Mouse (Mus musculus) brain, adult 2 months (tissue): Measurements from ENCODE around the gene Cytip.

Experiments used
- DNase-seq: peaks from one replicate; pipeline ENCODE4 v3.0.0; 2011; ENCODE audit warnings: low read depth, low spot score

Gene Cytip

GRCm38 (mm10) chr2:58163457-58164181, 31.7 kb downstream of the Cytip start:
- no peak for DNase-seq

GRCm38 (mm10) chr2:58161813-58162212, 33.5 kb downstream of the Cytip start:
- no peak for DNase-seq

GRCm38 (mm10) chr2:58160541-58161307, 34.6 kb downstream of the Cytip start:
- DNase-seq: no peak

- no peak for DNase-seq
These were observed 35.5 kb downstream of the Cytip start for GRCm38 (mm10) chr2:58159880-58160279.

- no peak for DNase-seq
These were observed 36.2 kb downstream of the Cytip start for GRCm38 (mm10) chr2:58159121-58159520.

- DNase-seq: no peak
These were observed 36.8 kb downstream of the Cytip start for GRCm38 (mm10) chr2:58158539-58158938.

- no peak for DNase-seq
These were observed 37.2 kb downstream of the Cytip start for GRCm38 (mm10) chr2:58158107-58158506.

- no peak for DNase-seq
These were observed 37.9 kb downstream of the Cytip start for GRCm38 (mm10) chr2:58157466-58157865.

- peak; percentile 42 for DNase-seq
These were observed 38.6 kb downstream of the Cytip start for GRCm38 (mm10) chr2:58156495-58157392.

GRCm38 (mm10) chr2:58156108-58156415, 39.3 kb downstream of the Cytip start:
- DNase-seq: no peak

GRCm38 (mm10) chr2:58155271-58156107, 39.8 kb downstream of the Cytip start:
- no peak for DNase-seq

- DNase-seq: no peak
These were observed 40.8 kb downstream of the Cytip start for GRCm38 (mm10) chr2:58154555-58154954.

GRCm38 (mm10) chr2:58153742-58154141, 41.6 kb downstream of the Cytip start:
- no peak for DNase-seq

GRCm38 (mm10) chr2:58149983-58150405, 45.3 kb downstream of the Cytip start:
- DNase-seq: no peak

GRCm38 (mm10) chr2:58146572-58146971, 48.8 kb downstream of the Cytip start:
- no peak for DNase-seq

- DNase-seq: peak; percentile 94
These were observed 54.8 kb downstream of the Cytip start for GRCm38 (mm10) chr2:58140531-58140930.

- peak; percentile 99 for DNase-seq
These were observed 56.7 kb downstream of the Cytip start for GRCm38 (mm10) chr2:58138611-58139010.

- no peak for DNase-seq
These were observed 57.7 kb downstream of the Cytip start for GRCm38 (mm10) chr2:58137676-58138075.

GRCm38 (mm10) chr2:58136526-58136925, 58.8 kb downstream of the Cytip start:
- no peak for DNase-seq

GRCm38 (mm10) chr2:58135061-58135463, 60.3 kb downstream of the Cytip start:
- peak; percentile 95 for DNase-seq

GRCm38 (mm10) chr2:58132597-58132996, 62.7 kb downstream of the Cytip start:
- no peak for DNase-seq
